Mouse (Mus musculus) embryonic facial prominence, embryonic 15.5 days (tissue): ENCODE measurements around the gene Fgd5. TPM values are rescaled to one million over a fixed set of nuclear protein-coding genes. Genes with fewer than 3 reads are reported as not detected.

Experiments
- ATAC-seq: fragments of 200-750 bp; cut with Nextera tagmentation; 2 replicates; pipeline ENCODE4 v1.8.0; 2017; ENCODE audit warnings: low read depth, moderate TSS enrichment; ENCODE audit not compliant: insufficient number of reproducible peaks, low FRiP score, low TSS enrichment
- H3K27ac ChIP-seq: fragments of 300-500 bp; sonication (generic); replicated peaks from 2 replicates; pipeline ENCODE4 v1.5.1; 2015; ENCODE audit warnings: mild to moderate bottlenecking, inconsistent platforms
- H3K27me3 ChIP-seq: fragments of 300-500 bp; sonication (generic); 2 replicates; pipeline ENCODE4 v1.6.1; 2015; ENCODE audit warnings: inconsistent platforms
- H3K36me3 ChIP-seq: fragments of 300-500 bp; sonication (generic); 2 replicates; pipeline ENCODE4 v1.6.1; 2015; ENCODE audit warnings: mild to moderate bottlenecking, inconsistent platforms
- H3K4me1 ChIP-seq: fragments of 300-500 bp; sonication (generic); 2 replicates; pipeline ENCODE4 v1.6.1; 2015; ENCODE audit warnings: inconsistent platforms
- H3K4me2 ChIP-seq: fragments of 300-500 bp; sonication (generic); replicated peaks from 2 replicates; pipeline ENCODE4 v1.6.1; 2015; ENCODE audit warnings: mild to moderate bottlenecking, inconsistent platforms
- H3K4me3 ChIP-seq: fragments of 300-500 bp; sonication (generic); replicated peaks from 2 replicates; pipeline ENCODE4 v1.5.1; 2015; ENCODE audit warnings: mild to moderate bottlenecking, inconsistent platforms
- H3K9ac ChIP-seq: fragments of 300-500 bp; sonication (generic); 2 replicates; pipeline ENCODE4 v1.6.1; 2015; ENCODE audit warnings: inconsistent platforms
- H3K9me3 ChIP-seq: fragments of 300-500 bp; sonication (generic); replicated peaks from 2 replicates; pipeline ENCODE4 v1.6.1; 2016; ENCODE audit warnings: inconsistent platforms
- WGBS: fragments of 180-500 bp; shearing (Covaris S2); methylation state at CpG from one replicate; pipeline ENCODE4 v1.1.7; 2015; 5-methylcytosine and 5-hydroxymethylcytosine counted together
- polyA plus RNA-seq: library from polyadenylated mRNA; unstranded; fragments of >200 nt; fragmentation: Nextera tagmentation; extraction: Ambion mirVana; gene quantifications from 2 replicates; pipeline ENCODE4 v1.2.1, GENCODE M21; 2015

Gene Fgd5
- polyA plus RNA-seq, 1 experiment from 2014 or later, result 12.2 TPM

- Histone ChIP-seq H3K27ac (no peak overlapping the region), H3K27me3 (no peaks in the 10 kb centered on the region), H3K9me3 (no peaks in the 10 kb centered on the region), H3K4me1 (peaks cover 28% of the 10 kb centered on the region), H3K4me3 (no peak overlapping the region), H3K9ac (no peak overlapping the region), H3K36me3 (no peaks in the 10 kb centered on the region), H3K4me2 (no peak overlapping the region)
- no peak for ATAC-seq
- WGBS, result 81% methylated on average over 2 of the region's 2 CpGs
These were observed 115.2 kb downstream of the Fgd5 start for GRCm38 (mm10) chr6:92093869-92094268.

- H3K9ac ChIP-seq, result no peak overlapping the region
- WGBS, result 68% methylated on average over 2 of the region's 2 CpGs
- no peaks in the 10 kb centered on the region for H3K27me3 ChIP-seq
- no peaks in the 10 kb centered on the region for H3K9me3 ChIP-seq
- H3K4me3 ChIP-seq, result no peak overlapping the region
- ATAC-seq, result no peak
- H3K27ac ChIP-seq, result no peak overlapping the region
- no peaks in the 10 kb centered on the region for H3K36me3 ChIP-seq
- no peak overlapping the region for H3K4me2 ChIP-seq
- H3K4me1 ChIP-seq, result no peaks in the 10 kb centered on the region; the same call in 1 of the 2 replicates
These were observed 122.1 kb downstream of the Fgd5 start for GRCm38 (mm10) chr6:92100679-92101360.

GRCm38 (mm10) chr6:92124547-92124946 lies 145.9 kb downstream of the Fgd5 start:
- H3K4me1 ChIP-seq, result no peaks in the 10 kb centered on the region
- H3K27me3 ChIP-seq, result no peaks in the 10 kb centered on the region
- no peak for ATAC-seq
- H3K4me2 ChIP-seq, result no peak overlapping the region
- H3K27ac ChIP-seq, result no peak overlapping the region
- no peak overlapping the region for H3K4me3 ChIP-seq
- H3K9me3 ChIP-seq, result no peaks in the 10 kb centered on the region
- no peak overlapping the region for H3K9ac ChIP-seq
- H3K36me3 ChIP-seq, result no peaks in the 10 kb centered on the region

Other genes starting within 250 kb of the Fgd5 start
- 1.9 and 2.7 TPM in 2 replicates for gene Grip2, start 151.6 kb upstream of the Fgd5 start, polyA plus RNA-seq
- 31.8 and 35.1 TPM in 2 replicates for gene Ccdc174, start 100.8 kb upstream of the Fgd5 start, polyA plus RNA-seq
- 0.24 and 0.47 TPM in 2 replicates for gene 4930590J08Rik, start 76.1 kb upstream of the Fgd5 start, polyA plus RNA-seq
- gene Nr2c2, start 112.5 kb downstream of the Fgd5 start, polyA plus RNA-seq, result 25.3 and 25.9 TPM in 2 replicates
- gene Mrps25, start 205.2 kb downstream of the Fgd5 start, polyA plus RNA-seq, result 82.5 and 82.9 TPM in 2 replicates
- 25.2 and 25.6 TPM in 2 replicates for gene Rbsn, start 236.0 kb downstream of the Fgd5 start, polyA plus RNA-seq